Mouse (Mus musculus): ENCODE data around the gene Stk4. TPM values are rescaled to one million over a fixed set of nuclear protein-coding genes. Genes with fewer than 3 reads are reported as not detected.

Stk4 gene
- polyA plus RNA-seq, 1 experiment from 2014 or later: 14.0 TPM

DNA sequence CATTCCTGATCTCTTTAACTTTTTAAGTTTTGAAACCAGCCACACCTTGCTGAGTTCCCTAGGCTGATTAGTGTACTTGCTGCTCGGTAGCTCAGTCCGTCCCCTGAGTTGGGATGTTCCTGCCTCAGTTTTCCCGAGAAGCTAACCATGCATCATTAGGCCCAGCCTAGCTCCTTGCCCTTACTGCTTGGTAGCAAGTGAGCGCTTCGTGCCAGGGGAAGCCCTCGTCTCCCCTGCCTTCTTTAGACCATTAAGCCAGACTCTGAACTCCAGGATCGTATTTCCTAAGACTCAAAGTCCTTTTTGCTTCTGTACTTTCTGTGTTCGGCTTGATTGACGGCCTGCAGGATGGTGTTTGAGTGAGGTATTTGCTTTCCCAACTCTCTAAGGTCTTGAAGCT lies 113.2 kb downstream of the Stk4 start:
- Histone ChIP-seq H3K27ac (ENCODE audit: low read length) (no peak overlapping the region), H3K4me2 (ENCODE audit: low read depth, low read length) (no peak overlapping the region), H3K27me3 (ENCODE audit: control insufficient read depth, insufficient read depth, low read depth, low read length) (no peaks in the 10 kb centered on the region), H3K4me3 (ENCODE audit: low read depth, low read length) (no peak overlapping the region), H3K9ac (ENCODE audit: low read depth, low read length) (no peak overlapping the region), H3K9me3 (replicated peaks; ENCODE audit: control insufficient read depth, low read length) (no peaks in the 10 kb centered on the region), H3K36me3 (ENCODE audit: control insufficient read depth, insufficient read depth) (no peaks in the 10 kb centered on the region), H3K4me1 (ENCODE audit: control insufficient read depth, low read depth, low read length) (no peaks in the 10 kb centered on the region)
- 61% methylated on average over 9 of the region's 9 CpGs for WGBS (ENCODE audit: insufficient replicate concordance)
- ATAC-seq (ENCODE audit: low read depth): no peak

DNA sequence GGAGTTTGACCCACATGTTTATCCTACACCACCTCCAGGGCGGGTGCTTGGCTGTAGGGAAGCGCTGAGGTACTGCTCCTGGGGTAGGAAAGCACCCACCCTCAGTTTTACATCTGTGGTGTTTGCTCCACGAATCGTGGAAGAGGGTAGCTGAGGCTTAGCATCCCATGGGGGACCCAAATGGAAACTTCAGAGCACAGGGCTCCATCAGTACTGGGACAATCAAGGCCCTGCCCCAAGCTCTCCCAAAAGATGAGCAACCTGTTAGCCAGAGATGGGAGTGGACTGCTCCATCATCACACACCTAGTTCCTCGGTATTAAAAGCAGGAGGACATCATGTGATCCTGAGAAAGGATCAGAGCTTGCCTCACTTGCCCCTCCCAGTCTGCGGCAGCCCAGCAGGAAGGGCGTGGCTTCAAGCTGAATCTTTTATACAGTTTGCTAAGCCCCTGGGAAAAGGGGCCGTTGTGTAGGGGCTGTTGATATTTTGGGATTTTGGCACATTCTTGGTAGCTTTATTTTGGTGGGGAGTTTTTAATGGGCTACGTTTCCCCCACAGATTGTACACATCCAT lies 114.1 kb downstream of the Stk4 start:
- no peak for ATAC-seq (ENCODE audit: low read depth)
- no peaks in the 10 kb centered on the region for H3K27me3 ChIP-seq (ENCODE audit: control insufficient read depth, insufficient read depth, low read depth, low read length)
- H3K4me3 ChIP-seq (ENCODE audit: low read depth, low read length): no peak overlapping the region
- H3K9me3 ChIP-seq (replicated peaks; ENCODE audit: control insufficient read depth, low read length): no peaks in the 10 kb centered on the region
- no peak overlapping the region for H3K27ac ChIP-seq (ENCODE audit: low read length)
- 37% methylated on average over 9 of the region's 9 CpGs for WGBS (ENCODE audit: insufficient replicate concordance)
- H3K4me2 ChIP-seq (ENCODE audit: low read depth, low read length): no peak overlapping the region
- no peaks in the 10 kb centered on the region for H3K4me1 ChIP-seq (ENCODE audit: control insufficient read depth, low read depth, low read length)
- H3K36me3 ChIP-seq (ENCODE audit: control insufficient read depth, insufficient read depth): no peaks in the 10 kb centered on the region
- no peak overlapping the region for H3K9ac ChIP-seq (ENCODE audit: low read depth, low read length)

DNA sequence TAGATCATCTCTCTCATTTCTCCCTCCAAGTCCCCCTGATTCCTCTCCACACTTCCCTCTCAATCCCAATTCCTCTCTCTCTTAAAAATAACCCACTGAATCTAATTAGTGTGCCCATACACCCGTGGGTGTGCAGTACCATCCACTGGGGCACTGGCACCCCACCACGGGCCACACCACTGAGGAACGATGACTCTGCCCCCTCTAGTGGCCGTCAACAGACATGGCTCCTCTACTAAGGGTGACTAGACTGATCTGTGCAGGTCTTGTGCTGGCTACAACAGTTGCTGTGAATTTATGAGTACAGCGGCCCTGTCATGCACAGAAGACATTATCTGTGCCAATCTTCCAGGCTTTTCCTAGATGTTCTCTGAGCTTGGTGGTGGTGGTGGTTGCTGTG lies 118.6 kb downstream of the Stk4 start:
- WGBS (ENCODE audit: insufficient replicate concordance): 20% methylated on average over 5 of the region's 5 CpGs
- ATAC-seq (ENCODE audit: low read depth): no peak

DNA sequence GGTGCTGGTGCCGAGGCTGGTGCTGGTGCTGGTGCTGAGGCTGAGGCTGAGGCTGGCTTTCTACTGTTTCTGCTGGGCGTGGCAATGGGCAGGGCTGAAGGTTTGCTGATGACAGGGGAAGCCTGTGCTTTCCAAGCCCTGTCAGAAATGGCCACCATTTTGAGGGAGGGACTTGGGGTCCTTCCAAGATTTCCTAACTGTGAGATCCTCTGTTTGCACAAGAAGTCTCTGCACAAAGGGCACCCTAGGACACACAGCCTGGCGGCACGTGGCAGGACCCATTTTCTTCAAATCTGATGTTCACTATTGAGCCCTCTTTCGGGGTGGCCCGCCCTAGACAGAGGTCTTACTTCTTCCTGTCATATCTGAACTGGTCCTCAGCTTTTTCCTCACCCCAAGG lies 120.5 kb downstream of the Stk4 start, which contains the start of gene Wfdc12:
TSS of gene Wfdc12 (minus strand) at position 33 of the 400 bp plus-strand sequence.
- 63% methylated on average over 6 of the region's 6 CpGs for WGBS (ENCODE audit: insufficient replicate concordance)
- Histone ChIP-seq H3K36me3 (ENCODE audit: control insufficient read depth, insufficient read depth) (no peaks in the 10 kb centered on the region), H3K27ac (ENCODE audit: low read length) (no peak within 1 kb of the TSS), H3K4me3 (ENCODE audit: low read depth, low read length) (no peak within 1 kb of the TSS), H3K9ac (ENCODE audit: low read depth, low read length) (no peak within 1 kb of the TSS), H3K4me2 (ENCODE audit: low read depth, low read length) (no peak within 1 kb of the TSS), H3K9me3 (replicated peaks; ENCODE audit: control insufficient read depth, low read length) (no peaks in the 10 kb centered on the region), H3K4me1 (ENCODE audit: control insufficient read depth, low read depth, low read length) (no peaks in the 10 kb centered on the region), H3K27me3 (ENCODE audit: control insufficient read depth, insufficient read depth, low read depth, low read length) (no peaks in the 10 kb centered on the region)
- ATAC-seq (ENCODE audit: low read depth): no peak

More for the DNA sequence above, 118.6 kb downstream of the Stk4 start:
- H3K27ac ChIP-seq (ENCODE audit: low read length): no peak overlapping the region
- no peaks in the 10 kb centered on the region for H3K9me3 ChIP-seq (replicated peaks; ENCODE audit: control insufficient read depth, low read length)
- H3K4me1 ChIP-seq (ENCODE audit: control insufficient read depth, low read depth, low read length): no peaks in the 10 kb centered on the region
- no peak overlapping the region for H3K9ac ChIP-seq (ENCODE audit: low read depth, low read length)
- H3K36me3 ChIP-seq (ENCODE audit: control insufficient read depth, insufficient read depth): no peaks in the 10 kb centered on the region
- H3K27me3 ChIP-seq (ENCODE audit: control insufficient read depth, insufficient read depth, low read depth, low read length): no peaks in the 10 kb centered on the region
- no peak overlapping the region for H3K4me3 ChIP-seq (ENCODE audit: low read depth, low read length)
- H3K4me2 ChIP-seq (ENCODE audit: low read depth, low read length): no peak overlapping the region

DNA sequence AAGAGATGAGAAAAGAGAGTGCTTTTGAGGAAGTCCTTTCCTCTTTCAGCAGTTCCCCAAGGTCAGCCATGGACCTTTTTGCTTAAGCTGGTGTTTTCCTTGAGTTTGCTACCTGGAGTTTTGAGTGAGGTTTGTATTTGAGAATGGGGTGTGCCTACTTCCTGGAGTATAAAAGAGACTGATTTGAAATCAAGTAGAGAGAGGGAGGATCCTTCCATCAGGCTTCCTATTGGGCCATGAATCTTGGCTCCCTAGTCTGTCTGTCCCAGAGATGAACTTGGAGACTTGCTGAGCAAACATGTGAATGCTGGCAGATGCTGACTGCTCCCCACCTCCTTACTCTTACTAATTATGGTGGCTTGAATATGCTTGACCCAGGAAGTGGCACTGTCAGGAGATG lies 122.2 kb downstream of the Stk4 start:
- H3K4me2 ChIP-seq (ENCODE audit: low read depth, low read length): no peak overlapping the region
- no peaks in the 10 kb centered on the region for H3K36me3 ChIP-seq (ENCODE audit: control insufficient read depth, insufficient read depth)
- no peak overlapping the region for H3K4me3 ChIP-seq (ENCODE audit: low read depth, low read length)
- H3K9me3 ChIP-seq (replicated peaks; ENCODE audit: control insufficient read depth, low read length): no peaks in the 10 kb centered on the region
- H3K27me3 ChIP-seq (ENCODE audit: control insufficient read depth, insufficient read depth, low read depth, low read length): no peaks in the 10 kb centered on the region
- no peaks in the 10 kb centered on the region for H3K4me1 ChIP-seq (ENCODE audit: control insufficient read depth, low read depth, low read length)
- H3K27ac ChIP-seq (ENCODE audit: low read length): no peak overlapping the region
- H3K9ac ChIP-seq (ENCODE audit: low read depth, low read length): no peak overlapping the region
- no peak for ATAC-seq (ENCODE audit: low read depth)

DNA sequence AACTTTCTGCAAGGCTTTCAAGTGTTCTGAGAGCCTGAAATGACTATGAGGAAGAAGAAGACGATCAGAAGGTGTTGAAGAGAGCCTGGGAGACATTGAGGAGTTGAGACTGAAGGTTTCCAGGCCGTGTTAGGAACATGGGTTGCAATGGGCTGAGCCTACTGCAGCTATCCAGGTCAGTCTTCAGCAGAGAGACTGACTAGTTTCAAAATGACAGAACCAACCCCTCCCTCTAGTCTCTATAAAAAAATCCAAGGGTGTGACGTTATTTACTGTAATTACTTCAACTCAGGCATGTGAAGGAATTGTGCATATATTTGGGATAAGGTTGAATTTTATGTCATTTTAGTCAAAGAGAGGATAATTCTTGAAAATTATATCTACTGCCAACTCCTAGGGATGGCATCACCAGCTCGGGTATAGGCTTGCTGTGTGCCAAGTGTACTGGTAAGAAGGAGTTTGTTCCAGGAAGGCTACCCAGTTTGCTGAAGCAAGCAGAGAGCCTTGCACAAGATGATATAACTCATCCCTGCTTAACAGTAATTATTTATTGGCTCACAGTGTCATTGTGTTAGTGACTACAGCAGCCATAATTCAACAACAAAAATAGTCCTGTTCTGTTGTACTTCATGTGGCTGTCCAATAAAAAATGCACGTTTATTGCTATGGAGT lies 125.0 kb downstream of the Stk4 start:
- H3K36me3 ChIP-seq (ENCODE audit: control insufficient read depth, insufficient read depth): no peaks in the 10 kb centered on the region
- H3K9ac ChIP-seq (ENCODE audit: low read depth, low read length): no peak overlapping the region
- H3K9me3 ChIP-seq (replicated peaks; ENCODE audit: control insufficient read depth, low read length): no peaks in the 10 kb centered on the region
- no peaks in the 10 kb centered on the region for H3K27me3 ChIP-seq (ENCODE audit: control insufficient read depth, insufficient read depth, low read depth, low read length)
- 46% methylated on average over 5 of the region's 5 CpGs for WGBS (ENCODE audit: insufficient replicate concordance)
- ATAC-seq (ENCODE audit: low read depth): no peak
- H3K27ac ChIP-seq (ENCODE audit: low read length): no peak overlapping the region
- H3K4me1 ChIP-seq (ENCODE audit: control insufficient read depth, low read depth, low read length): no peaks in the 10 kb centered on the region
- no peak overlapping the region for H3K4me3 ChIP-seq (ENCODE audit: low read depth, low read length)
- H3K4me2 ChIP-seq (ENCODE audit: low read depth, low read length): no peak overlapping the region

DNA sequence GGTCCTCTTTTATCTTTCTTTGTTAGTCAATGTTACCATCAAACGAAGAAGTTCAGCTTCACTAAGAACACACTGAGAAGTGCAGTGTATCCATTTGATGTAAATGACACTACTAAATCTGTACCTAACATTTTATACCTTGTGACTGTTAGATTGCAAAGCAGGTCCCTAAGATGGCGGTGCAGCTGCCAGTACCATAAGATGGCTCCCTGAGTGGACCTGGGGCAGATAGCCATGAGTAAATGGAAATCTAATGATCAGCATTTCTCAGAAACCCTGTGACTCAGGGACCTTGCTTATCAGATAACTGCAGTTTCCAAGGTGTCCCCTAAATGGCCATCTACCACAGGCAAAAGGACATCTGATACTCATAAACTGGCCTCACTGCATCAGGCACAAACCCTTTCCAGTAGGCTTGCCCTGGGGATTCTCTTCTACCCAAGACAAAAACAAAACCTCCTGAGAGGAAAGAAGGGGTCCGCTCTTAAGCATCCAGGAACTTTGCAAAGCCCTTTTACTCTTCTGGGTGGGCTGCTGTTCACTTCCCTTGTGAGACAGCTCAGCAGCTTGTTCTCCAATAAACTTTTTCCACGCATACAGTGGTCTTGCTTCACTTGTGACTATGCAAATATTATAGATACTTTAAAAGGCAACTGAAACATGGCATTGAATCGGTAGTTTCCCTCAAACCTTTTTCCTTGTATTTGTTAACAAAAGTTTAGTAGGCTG lies 126.0 kb downstream of the Stk4 start:
- Histone ChIP-seq H3K9me3 (replicated peaks; ENCODE audit: control insufficient read depth, low read length) (no peaks in the 10 kb centered on the region), H3K4me3 (ENCODE audit: low read depth, low read length) (no peak overlapping the region), H3K27me3 (ENCODE audit: control insufficient read depth, insufficient read depth, low read depth, low read length) (no peaks in the 10 kb centered on the region), H3K27ac (ENCODE audit: low read length) (no peak overlapping the region), H3K9ac (ENCODE audit: low read depth, low read length) (no peak overlapping the region), H3K4me1 (ENCODE audit: control insufficient read depth, low read depth, low read length) (no peaks in the 10 kb centered on the region), H3K4me2 (ENCODE audit: low read depth, low read length) (no peak overlapping the region), H3K36me3 (ENCODE audit: control insufficient read depth, insufficient read depth) (no peaks in the 10 kb centered on the region)
- no peak for ATAC-seq (ENCODE audit: low read depth)
- 59% methylated on average over 5 of the region's 5 CpGs for WGBS (ENCODE audit: insufficient replicate concordance)

DNA sequence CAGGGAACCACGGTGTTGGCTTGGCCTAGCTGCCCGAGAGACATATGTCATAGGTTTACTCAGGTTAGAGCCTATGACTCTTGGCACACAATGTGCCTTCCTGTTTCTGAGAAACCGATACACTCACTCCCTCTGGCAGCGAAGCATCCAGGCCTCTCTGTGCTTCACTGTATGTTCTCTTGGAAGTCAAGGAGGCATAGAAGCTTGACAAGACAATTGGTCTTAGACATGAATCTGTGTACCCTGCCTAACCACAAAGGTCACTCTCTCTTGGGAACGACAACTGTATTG lies 126.5 kb downstream of the Stk4 start:
- no peaks in the 10 kb centered on the region for H3K9me3 ChIP-seq (replicated peaks; ENCODE audit: control insufficient read depth, low read length)
- ATAC-seq (ENCODE audit: low read depth): no peak
- no peak overlapping the region for H3K9ac ChIP-seq (ENCODE audit: low read depth, low read length)
- no peaks in the 10 kb centered on the region for H3K4me1 ChIP-seq (ENCODE audit: control insufficient read depth, low read depth, low read length)
- H3K27ac ChIP-seq (ENCODE audit: low read length): no peak overlapping the region
- H3K36me3 ChIP-seq (ENCODE audit: control insufficient read depth, insufficient read depth): no peaks in the 10 kb centered on the region
- no peaks in the 10 kb centered on the region for H3K27me3 ChIP-seq (ENCODE audit: control insufficient read depth, insufficient read depth, low read depth, low read length)
- H3K4me2 ChIP-seq (ENCODE audit: low read depth, low read length): no peak overlapping the region
- 67% methylated on average over 5 of the region's 5 CpGs for WGBS (ENCODE audit: insufficient replicate concordance)
- H3K4me3 ChIP-seq (ENCODE audit: low read depth, low read length): no peak overlapping the region

DNA sequence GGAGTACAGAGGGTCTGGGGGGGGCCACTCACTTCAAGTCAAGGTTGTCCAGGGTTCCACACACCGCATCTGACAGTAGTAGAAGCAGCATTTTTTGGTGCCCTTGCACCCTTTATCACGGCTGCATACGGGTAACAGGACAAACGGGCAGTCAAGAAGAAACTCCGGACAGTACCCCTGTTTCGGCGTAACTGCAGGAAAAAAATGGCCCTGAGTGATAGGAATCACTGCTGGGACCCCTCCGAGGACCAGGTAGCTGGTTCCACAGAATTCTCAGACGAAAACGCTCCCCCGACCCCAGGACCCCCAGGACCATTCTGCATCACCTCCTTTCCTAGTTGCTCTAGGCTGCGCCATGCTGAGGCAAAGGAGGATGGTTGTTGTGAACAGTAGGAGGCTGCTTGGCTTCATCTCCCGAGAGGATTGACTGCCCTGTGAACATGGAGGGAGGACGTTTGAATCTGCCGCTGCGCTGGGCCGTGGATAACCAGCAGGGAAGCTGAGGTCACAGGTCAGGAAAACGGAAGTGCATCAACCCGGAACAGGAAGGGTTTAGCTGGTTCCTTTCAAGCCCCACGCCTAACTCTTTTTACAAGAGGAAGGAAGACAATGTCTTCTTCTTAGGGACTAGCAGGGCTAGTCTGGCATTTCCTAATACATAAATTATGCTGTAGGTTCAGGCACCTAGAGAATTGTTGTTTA lies 129.7 kb downstream of the Stk4 start, which contains the start of gene Wfdc15a:
TSS of gene Wfdc15a (minus strand) at position 505 of the 702 bp plus-strand sequence.
- no peak within 1 kb of the TSS for H3K4me2 ChIP-seq (ENCODE audit: low read depth, low read length)
- no peak within 1 kb of the TSS for H3K9ac ChIP-seq (ENCODE audit: low read depth, low read length)
- H3K4me3 ChIP-seq (ENCODE audit: low read depth, low read length): no peak within 1 kb of the TSS
- no peak within 1 kb of the TSS for H3K27ac ChIP-seq (ENCODE audit: low read length)
- H3K27me3 ChIP-seq (ENCODE audit: control insufficient read depth, insufficient read depth, low read depth, low read length): no peaks in the 10 kb centered on the region
- no peak for ATAC-seq (ENCODE audit: low read depth)
- H3K36me3 ChIP-seq (ENCODE audit: control insufficient read depth, insufficient read depth): no peaks in the 10 kb centered on the region
- no peaks in the 10 kb centered on the region for H3K4me1 ChIP-seq (ENCODE audit: control insufficient read depth, low read depth, low read length)
- WGBS (ENCODE audit: insufficient replicate concordance): 58% methylated on average over 20 of the region's 20 CpGs
- no peaks in the 10 kb centered on the region for H3K9me3 ChIP-seq (replicated peaks; ENCODE audit: control insufficient read depth, low read length)

Measured in liver, embryonic 16.5 days (tissue).